Mouse (Mus musculus) midbrain, embryonic 14.5 days (tissue): ENCODE results near the gene Chmp2a. TPM values are rescaled to one million over a fixed set of nuclear protein-coding genes. Genes with fewer than 3 reads are reported as not detected.
A peak's percentile ranks its signal among the peaks of the same experiment; 100 is the strongest.

Experiments used
- ATAC-seq: fragments of 200-750 bp; cut with Nextera tagmentation; 2 replicates; pipeline ENCODE4 v1.8.0; 2017; ENCODE audit warnings: moderate number of reproducible peaks, moderate library complexity; ENCODE audit not compliant: low FRiP score, low TSS enrichment
- DNase-seq: peaks from one replicate; pipeline ENCODE4 v3.0.0-alpha.2; 2015
- H3K27ac ChIP-seq: fragments of 300-500 bp; sonication (generic); replicated peaks from 2 replicates; pipeline ENCODE4 v1.5.1; 2014; ENCODE audit warnings: mild to moderate bottlenecking, low read depth, low read length, moderate library complexity
- H3K27me3 ChIP-seq: fragments of 300-500 bp; sonication (generic); 2 replicates; pipeline ENCODE4 v1.6.1; 2014; ENCODE audit warnings: low read length, control low read depth, mixed read lengths; ENCODE audit not compliant: control insufficient read depth, insufficient read depth
- H3K36me3 ChIP-seq: fragments of 300-500 bp; sonication (generic); 2 replicates; pipeline ENCODE4 v1.6.1; 2014; ENCODE audit warnings: low read length, control low read depth; ENCODE audit not compliant: control insufficient read depth, insufficient read depth
- H3K4me1 ChIP-seq: fragments of 300-500 bp; sonication (generic); 2 replicates; pipeline ENCODE4 v1.6.1; 2014; ENCODE audit warnings: mild to moderate bottlenecking, antibody characterized with exemption, low read length, control low read depth; ENCODE audit not compliant: control insufficient read depth, insufficient read depth
- H3K4me2 ChIP-seq: fragments of 300-500 bp; sonication (generic); 2 replicates; pipeline ENCODE4 v1.6.1; 2014; ENCODE audit warnings: mild to moderate bottlenecking, low read length, moderate library complexity
- H3K4me3 ChIP-seq: fragments of 300-500 bp; sonication (generic); replicated peaks from 2 replicates; pipeline ENCODE4 v1.5.1; 2014; ENCODE audit warnings: low read depth, low read length
- H3K9ac ChIP-seq: fragments of 300-500 bp; sonication (generic); replicated peaks from 2 replicates; pipeline ENCODE4 v1.6.1; 2014; ENCODE audit warnings: mild to moderate bottlenecking, low read length, moderate library complexity
- H3K9me3 ChIP-seq: fragments of 300-500 bp; sonication (generic); 2 replicates; pipeline ENCODE4 v1.6.1; 2016; ENCODE audit warnings: low read length, control low read depth, mixed read lengths; ENCODE audit not compliant: control insufficient read depth
- WGBS: fragments of 180-500 bp; shearing (Covaris S2); extraction: QIAGEN DNeasy Blood & Tissue Kit; methylation state at CpG from one replicate; pipeline ENCODE4 v1.1.7; 2014; 5-methylcytosine and 5-hydroxymethylcytosine counted together
- polyA plus RNA-seq: library from polyadenylated mRNA; unstranded; fragments of >200 nt; fragmentation: Nextera tagmentation; extraction: Ambion mirVana; gene quantifications from 2 replicates; pipeline ENCODE4 v1.2.1, GENCODE M21; 2014

Chmp2a gene
- polyA plus RNA-seq, 1 experiment from 2014 or later: 188 TPM

- Histone ChIP-seq H3K27ac (no peak overlapping the region), H3K36me3 (no peaks in the 10 kb centered on the region), H3K9ac (no peak overlapping the region), H3K4me2 (no peak overlapping the region), H3K4me1 (peaks cover 8% of the 10 kb centered on the region), H3K4me3 (no peak overlapping the region), H3K27me3 (no peaks in the 10 kb centered on the region), H3K9me3 (no peaks in the 10 kb centered on the region)
- ATAC-seq (no peak), DNase-seq (no peak)
- 72% methylated on average over 4 of the region's 4 CpGs for WGBS
Observed at GRCm38 (mm10) chr7:13013671-13014070, 20.9 kb downstream of the Chmp2a start.

- WGBS: 12% methylated on average over 26 of the region's 26 CpGs
- DNase-seq (no peak), ATAC-seq (no peak)
- Histone ChIP-seq H3K4me1 (peaks cover 11% of the 10 kb centered on the region), H3K9me3 (no peaks in the 10 kb centered on the region), H3K9ac (peak within 1 kb of the TSS; percentile 84), H3K4me2 (peak within 1 kb of the TSS; percentile 80), H3K4me3 (peak within 1 kb of the TSS; percentile 74), H3K27me3 (no peaks in the 10 kb centered on the region), H3K27ac (peak within 1 kb of the TSS; percentile 92), H3K36me3 (peaks cover 24% of the 10 kb centered on the region)
Observed at GRCm38 (mm10) chr7:13010005-13010908, 24.4 kb downstream of the Chmp2a start, which contains the start of gene Zbtb45. TSS of gene Zbtb45 (minus strand) at chr7:13010034.

- under 1% methylated on average over 42 of the region's 42 CpGs for WGBS
- Histone ChIP-seq H3K4me2 (peak overlapping the region; percentile 80), H3K9ac (peak overlapping the region; percentile 84), H3K4me3 (peak overlapping the region; percentile 74), H3K4me1 (peaks cover 11% of the 10 kb centered on the region), H3K36me3 (peaks cover 32% of the 10 kb centered on the region), H3K27me3 (no peaks in the 10 kb centered on the region), H3K9me3 (no peaks in the 10 kb centered on the region), H3K27ac (peak overlapping the region; percentile 92)
- DNase-seq: peak; percentile 97
- peak; percentile 89 for ATAC-seq
Observed at GRCm38 (mm10) chr7:13009143-13010004, 25.2 kb downstream of the Chmp2a start.

- peak overlapping the region; percentile 33; the same call in 1 of the 2 replicates for H3K4me2 ChIP-seq
- H3K27ac ChIP-seq: no peak overlapping the region
- peaks cover 11% of the 10 kb centered on the region for H3K4me1 ChIP-seq
- H3K27me3 ChIP-seq: no peaks in the 10 kb centered on the region
- DNase-seq (no peak), ATAC-seq (no peak)
- H3K9me3 ChIP-seq: no peaks in the 10 kb centered on the region
- peaks cover 42% of the 10 kb centered on the region for H3K36me3 ChIP-seq
- H3K4me3 ChIP-seq: 0 out of 2 replicates have a peak overlapping the region, but pooled peaks have one; percentile 8
- H3K9ac ChIP-seq: peak overlapping the region; percentile 84; the same call in 1 of the 2 replicates
- WGBS: 41% methylated on average over 57 of the region's 57 CpGs
Observed at GRCm38 (mm10) chr7:13007341-13008092, 27.1 kb downstream of the Chmp2a start.

- no peak for ATAC-seq
- Histone ChIP-seq H3K4me3 (no peak overlapping the region), H3K36me3 (peaks cover 42% of the 10 kb centered on the region), H3K4me1 (peaks cover 11% of the 10 kb centered on the region), H3K9ac (no peak overlapping the region), H3K4me2 (no peak overlapping the region), H3K27ac (no peak overlapping the region), H3K9me3 (no peaks in the 10 kb centered on the region), H3K27me3 (no peaks in the 10 kb centered on the region)
- no peak for DNase-seq
- 88% methylated on average over 10 of the region's 10 CpGs for WGBS
Observed at GRCm38 (mm10) chr7:13006531-13006930, 28.1 kb downstream of the Chmp2a start.

GRCm38 (mm10) chr7:13006011-13006410 is 28.6 kb downstream of the Chmp2a start:
- Histone ChIP-seq H3K4me3 (no peak overlapping the region), H3K9ac (no peak overlapping the region), H3K36me3 (peaks cover 42% of the 10 kb centered on the region), H3K27me3 (no peaks in the 10 kb centered on the region), H3K27ac (no peak overlapping the region), H3K4me1 (peaks cover 11% of the 10 kb centered on the region), H3K9me3 (no peaks in the 10 kb centered on the region), H3K4me2 (no peak overlapping the region)
- ATAC-seq: no peak
- WGBS: 87% methylated on average over 17 of the region's 17 CpGs
- no peak for DNase-seq

- Histone ChIP-seq H3K4me1 (0 out of 2 replicates have a peak, but pooled peaks cover 3% of the 10 kb centered on the region), H3K4me2 (no peak overlapping the region), H3K27me3 (no peaks in the 10 kb centered on the region), H3K4me3 (no peak overlapping the region), H3K9ac (no peak overlapping the region), H3K9me3 (no peaks in the 10 kb centered on the region), H3K36me3 (peaks cover 42% of the 10 kb centered on the region), H3K27ac (no peak overlapping the region)
- no peak for ATAC-seq
- no peak for DNase-seq
- 79% methylated on average over 5 of the region's 5 CpGs for WGBS
Observed at GRCm38 (mm10) chr7:13003380-13003779, 31.2 kb downstream of the Chmp2a start.

- no peaks in the 10 kb centered on the region for H3K27me3 ChIP-seq
- H3K27ac ChIP-seq: no peak overlapping the region
- peaks cover 30% of the 10 kb centered on the region for H3K36me3 ChIP-seq
- DNase-seq (no peak), ATAC-seq (no peak)
- no peak overlapping the region for H3K9ac ChIP-seq
- no peaks in the 10 kb centered on the region for H3K9me3 ChIP-seq
- no peak overlapping the region for H3K4me2 ChIP-seq
- no peaks in the 10 kb centered on the region for H3K4me1 ChIP-seq
- WGBS: 74% methylated on average over 1 of the region's 1 CpGs
- H3K4me3 ChIP-seq: no peak overlapping the region
Observed at GRCm38 (mm10) chr7:13001584-13001983, 33.0 kb downstream of the Chmp2a start.
